Mouse (Mus musculus) olfactory bulb, adult 2 months (tissue): ENCODE data around the gene Tmc8.

ENCODE experiments used
- CTCF ChIP-seq: fragments of 200-500 bp; IDR thresholded peaks from 2 replicates; pipeline ENCODE4 v1.5.1; 2012; ENCODE audit warnings: low read depth, mild to moderate bottlenecking, low read length, moderate library complexity; ENCODE audit not compliant: insufficient read depth
- POLR2A ChIP-seq: fragments of 200-500 bp; IDR thresholded peaks from 2 replicates; pipeline ENCODE4 v1.6.1; 2012; ENCODE audit warnings: mild to moderate bottlenecking, low read depth, low read length, moderate library complexity; ENCODE audit not compliant: insufficient read depth

- TF ChIP-seq CTCF (no peak), POLR2A (no peak)
These were observed 21.3 kb upstream of the Tmc8 start for GRCm38 (mm10) chr11:117760374-117761119.
